Mouse (Mus musculus) CD4-positive helper T cell, adult 2 months (primary cell): ENCODE measurements around the gene Zfp184.

Experiments
- DNase-seq: peaks from one replicate; pipeline ENCODE4 v3.0.0-alpha.2; 2012; ENCODE audit warnings: low read depth, missing footprints, low spot score

Gene Zfp184

GRCm38 (mm10) chr13:21920681-21921233 is 24.1 kb upstream of the Zfp184 start:
- no peak for DNase-seq

DNA sequence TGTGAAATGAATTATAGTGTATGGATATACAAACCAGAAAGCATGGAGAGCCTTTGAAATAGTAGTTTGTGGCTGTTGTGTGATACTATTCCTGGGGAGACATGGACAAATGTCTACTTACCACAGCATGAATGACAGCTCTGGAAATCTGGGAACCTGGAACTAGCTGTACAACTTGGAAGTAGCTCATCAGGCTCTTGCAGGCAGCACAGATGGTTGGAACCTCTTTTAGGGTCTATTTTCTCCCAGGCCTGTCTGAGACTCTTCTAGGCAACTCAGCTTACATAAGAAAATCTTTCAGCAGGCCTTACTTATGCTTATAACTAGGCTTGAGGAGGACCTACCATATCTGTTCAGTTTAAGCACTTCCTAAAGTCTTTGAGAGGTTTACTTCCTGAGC is 21.5 kb upstream of the Zfp184 start:
- no peak for DNase-seq

DNA sequence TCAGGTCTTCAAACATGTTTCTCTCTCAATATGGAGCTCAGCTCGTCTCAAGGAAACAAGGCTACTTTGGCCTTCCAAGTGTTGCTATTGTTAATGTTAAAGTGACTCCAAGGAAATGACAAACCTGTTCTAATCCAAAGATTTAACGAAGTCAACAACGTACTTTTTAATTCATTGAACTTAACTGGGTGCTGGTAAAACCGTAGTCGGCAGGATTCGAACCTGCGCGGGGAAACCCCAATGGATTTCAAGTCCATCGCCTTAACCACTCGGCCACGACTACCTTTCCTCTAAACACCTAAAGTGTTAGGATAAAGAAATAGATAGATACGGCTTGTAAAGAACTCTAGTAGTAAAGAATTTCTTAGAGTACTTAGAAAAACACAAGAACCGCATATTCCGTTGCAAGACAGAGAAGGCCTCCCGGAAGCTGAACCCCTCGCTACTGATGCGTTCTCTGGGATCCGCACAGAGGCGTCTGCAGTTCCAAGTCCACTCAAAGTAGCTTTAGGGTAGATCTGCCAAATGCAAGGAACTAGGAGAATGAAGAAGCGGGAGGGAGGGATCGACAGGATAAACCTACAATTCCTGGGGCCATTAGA is 20.1 kb upstream of the Zfp184 start:
- no peak for DNase-seq

- no peak for DNase-seq
Measured at GRCm38 (mm10) chr13:21930981-21931380, 13.9 kb upstream of the Zfp184 start.

DNA sequence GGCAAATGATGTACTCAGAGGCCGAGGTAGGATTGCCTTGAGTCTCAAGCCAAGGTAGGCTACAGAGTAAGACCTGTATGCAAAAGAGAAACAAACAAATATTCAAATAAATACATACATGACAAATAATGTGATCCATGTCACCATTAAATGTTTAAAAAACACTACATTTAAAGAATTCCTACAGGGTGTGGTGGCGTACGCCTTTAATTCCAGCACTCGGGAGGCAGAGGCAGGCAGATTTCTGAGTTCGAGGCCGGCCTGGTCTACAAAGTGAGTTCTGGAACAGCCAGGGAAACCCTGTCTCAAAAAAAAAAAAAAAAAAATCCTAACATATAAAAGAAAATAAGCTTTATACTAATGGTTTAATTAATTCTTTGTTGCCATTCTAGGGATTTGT is 13.2 kb upstream of the Zfp184 start:
- no peak for DNase-seq

DNA sequence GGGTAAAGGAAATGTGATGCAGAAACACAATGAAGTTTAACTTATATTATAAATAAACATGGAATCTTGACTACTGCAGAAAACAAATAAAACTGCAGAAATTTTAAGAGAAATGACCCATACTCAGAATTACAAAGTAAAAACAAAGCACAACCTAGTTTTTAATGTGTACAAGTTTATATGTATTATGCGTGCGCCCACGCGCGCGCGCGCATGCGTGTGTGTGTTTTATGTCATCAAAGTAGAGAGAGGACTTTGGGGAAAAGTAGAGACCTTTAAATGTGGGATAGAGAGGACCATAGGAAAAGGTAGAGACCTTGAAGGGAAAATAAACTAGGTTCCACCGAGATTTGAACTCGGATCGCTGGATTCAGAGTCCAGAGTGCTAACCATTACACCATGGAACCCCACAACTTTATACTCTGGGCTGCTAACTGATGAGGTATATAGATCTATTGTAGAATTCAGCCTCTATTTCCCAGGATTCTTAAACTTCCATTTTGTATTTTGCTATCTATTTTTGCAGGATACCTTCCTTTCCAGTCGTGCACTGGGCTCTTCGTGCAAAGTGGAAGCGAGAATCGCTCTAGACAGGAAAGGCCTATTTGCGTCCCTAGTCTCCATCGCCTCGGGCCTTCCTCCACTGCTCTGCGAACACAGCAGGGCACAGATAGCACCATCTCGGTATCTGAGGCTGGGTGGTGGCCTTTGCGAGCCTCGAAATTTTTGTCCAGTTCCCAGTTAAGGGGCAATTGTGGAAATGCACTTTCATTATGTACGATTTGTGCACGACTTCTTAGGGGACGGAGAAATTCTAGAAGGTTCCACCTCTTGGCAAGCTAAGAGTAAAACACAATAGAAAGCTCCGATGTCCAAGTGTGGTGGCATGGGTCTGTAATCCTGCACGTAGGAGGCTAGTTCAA is 11.0 kb upstream of the Zfp184 start:
- no peak for DNase-seq

DNA sequence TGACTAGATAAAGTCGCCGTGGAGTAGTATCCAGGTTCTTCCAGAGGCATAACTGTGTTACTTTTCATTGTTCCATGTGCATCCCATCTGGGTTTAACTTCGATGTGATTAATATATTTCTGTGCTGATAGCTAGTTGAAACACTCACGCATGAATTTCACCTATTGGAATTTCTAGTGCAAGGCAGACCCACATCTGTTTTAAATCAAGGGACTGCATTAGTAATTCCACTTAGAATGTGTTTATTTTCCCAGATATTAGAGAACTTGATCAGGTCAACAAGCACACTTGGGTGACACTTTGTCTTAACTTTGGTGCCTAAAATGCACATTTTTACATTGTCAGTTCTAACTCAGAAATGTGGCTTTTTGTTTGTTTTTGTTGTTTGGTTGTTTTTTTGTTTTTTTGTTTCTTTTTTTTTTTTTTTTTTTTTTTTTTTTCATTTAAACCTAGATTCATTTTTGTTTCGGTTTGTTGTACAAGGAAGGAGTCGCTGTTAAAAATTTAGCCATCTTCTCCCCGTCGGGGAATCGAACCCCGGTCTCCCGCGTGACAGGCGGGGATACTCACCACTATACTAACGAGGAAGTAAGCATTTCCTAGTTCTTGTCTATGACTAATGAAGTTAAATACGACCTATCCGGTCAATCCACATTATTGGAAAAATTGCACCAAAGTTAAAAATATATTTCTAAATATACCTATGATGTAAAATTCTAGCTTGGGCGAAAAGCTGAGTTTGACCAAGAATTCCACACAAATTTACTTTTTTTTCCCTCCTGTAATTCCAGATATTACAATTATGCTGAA is 9.7 kb upstream of the Zfp184 start:
- DNase-seq: peak; percentile 79

DNA sequence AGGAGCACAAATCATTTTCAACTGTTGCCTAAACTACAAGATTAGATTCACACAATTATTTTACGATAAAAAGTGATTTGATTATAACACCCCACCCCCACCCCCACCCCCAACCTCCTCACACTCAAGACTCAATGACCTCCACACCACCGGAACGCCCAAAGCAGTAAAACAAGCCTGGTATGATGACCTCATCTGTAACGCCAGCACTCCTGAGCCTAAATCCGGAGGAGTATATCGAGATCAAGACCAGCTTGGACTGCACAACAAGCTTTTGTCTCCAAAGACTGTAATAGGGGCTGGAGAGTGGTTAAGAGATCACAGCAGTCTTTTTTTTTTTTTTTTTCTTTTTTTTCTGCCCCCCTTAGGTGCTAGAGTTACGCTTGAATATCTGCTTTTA is 9.1 kb upstream of the Zfp184 start:
- no peak for DNase-seq

DNA sequence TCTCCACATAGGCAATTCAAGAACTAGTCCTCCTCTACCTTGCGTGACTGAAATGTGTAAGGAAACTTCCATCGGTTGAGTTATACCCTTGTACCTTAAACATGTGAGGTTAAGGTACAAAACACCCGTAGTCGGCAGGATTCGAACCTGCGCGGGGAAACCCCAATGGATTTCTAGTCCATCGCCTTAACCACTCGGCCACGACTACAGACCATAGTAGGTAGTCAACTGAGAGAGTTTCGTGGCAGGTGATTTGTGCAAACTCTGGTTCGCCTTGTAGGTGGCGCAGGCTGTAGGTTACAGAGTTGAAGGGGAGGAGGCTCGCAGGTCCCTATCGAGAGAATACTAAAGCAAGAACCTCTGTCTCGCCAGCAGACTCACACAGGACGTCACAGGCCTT is 7.9 kb upstream of the Zfp184 start:
- peak; percentile 63 for DNase-seq

DNA sequence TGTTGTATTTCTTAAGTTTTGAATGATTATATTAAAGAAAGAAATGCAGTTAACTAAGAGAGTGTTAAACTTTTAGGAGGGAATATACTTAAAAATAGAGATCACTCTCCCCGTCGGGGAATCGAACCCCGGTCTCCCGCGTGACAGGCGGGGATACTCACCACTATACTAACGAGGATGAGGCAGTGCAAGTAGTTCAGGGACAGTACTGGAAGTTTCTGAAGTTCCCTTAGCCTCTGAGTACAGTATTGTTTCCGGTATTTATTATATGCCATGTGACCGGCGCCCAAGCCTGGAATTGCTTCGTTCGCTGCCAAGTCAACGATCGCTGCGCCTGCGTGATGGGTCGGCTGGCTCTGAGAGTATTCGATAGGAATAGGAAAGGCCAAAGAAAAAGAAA is 4.7 kb upstream of the Zfp184 start:
- DNase-seq: peak; percentile 90

- peak; percentile 80 for DNase-seq
Measured at GRCm38 (mm10) chr13:21940811-21941321, 4.0 kb upstream of the Zfp184 start.

GRCm38 (mm10) chr13:21943644-21944043 is 1.2 kb upstream of the Zfp184 start:
- no peak for DNase-seq

DNA sequence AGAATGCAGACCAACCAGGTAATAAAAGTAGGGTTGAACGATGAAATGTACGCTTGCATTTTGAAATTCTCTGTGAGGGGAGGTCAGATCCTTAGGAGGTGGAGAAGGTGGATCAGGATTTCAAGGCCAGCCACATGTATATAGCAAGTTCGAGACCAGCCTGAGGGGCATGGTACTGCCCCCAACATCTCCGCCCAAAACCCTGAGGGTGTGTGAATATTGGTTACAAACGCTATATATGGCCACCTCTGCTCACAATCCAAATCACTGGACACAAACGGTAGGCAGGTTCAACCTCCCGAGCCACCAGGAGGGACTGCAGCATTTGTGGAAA is 335 bp upstream of the Zfp184 start:
- no peak for DNase-seq

GRCm38 (mm10) chr13:21969269-21969668 is 24.4 kb downstream of the Zfp184 start:
- DNase-seq: no peak

DNA sequence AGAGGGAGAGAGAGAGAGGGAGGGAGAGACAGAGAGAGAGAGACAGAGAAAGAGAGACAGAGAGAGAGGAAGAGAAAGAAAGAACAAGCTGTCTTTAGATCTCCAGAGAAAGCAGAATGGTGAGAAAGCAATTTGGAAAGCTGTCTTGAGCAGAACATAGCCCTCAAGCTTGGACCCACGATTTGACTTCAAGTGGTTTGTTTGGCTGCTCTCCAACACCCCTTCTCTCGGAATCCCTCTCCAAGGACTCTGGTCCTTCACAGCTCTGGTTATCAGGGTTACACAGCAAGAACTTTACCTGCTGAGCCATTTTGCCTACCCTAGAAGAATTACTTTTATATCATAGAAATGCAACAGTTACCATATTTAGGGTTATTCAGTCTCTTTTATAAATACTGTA is 24.9 kb downstream of the Zfp184 start:
- DNase-seq: no peak

GRCm38 (mm10) chr13:21971641-21972040 is 26.7 kb downstream of the Zfp184 start:
- no peak for DNase-seq

- DNase-seq: peak; percentile 92
Measured at GRCm38 (mm10) chr13:21974221-21974725, 29.4 kb downstream of the Zfp184 start.

DNA sequence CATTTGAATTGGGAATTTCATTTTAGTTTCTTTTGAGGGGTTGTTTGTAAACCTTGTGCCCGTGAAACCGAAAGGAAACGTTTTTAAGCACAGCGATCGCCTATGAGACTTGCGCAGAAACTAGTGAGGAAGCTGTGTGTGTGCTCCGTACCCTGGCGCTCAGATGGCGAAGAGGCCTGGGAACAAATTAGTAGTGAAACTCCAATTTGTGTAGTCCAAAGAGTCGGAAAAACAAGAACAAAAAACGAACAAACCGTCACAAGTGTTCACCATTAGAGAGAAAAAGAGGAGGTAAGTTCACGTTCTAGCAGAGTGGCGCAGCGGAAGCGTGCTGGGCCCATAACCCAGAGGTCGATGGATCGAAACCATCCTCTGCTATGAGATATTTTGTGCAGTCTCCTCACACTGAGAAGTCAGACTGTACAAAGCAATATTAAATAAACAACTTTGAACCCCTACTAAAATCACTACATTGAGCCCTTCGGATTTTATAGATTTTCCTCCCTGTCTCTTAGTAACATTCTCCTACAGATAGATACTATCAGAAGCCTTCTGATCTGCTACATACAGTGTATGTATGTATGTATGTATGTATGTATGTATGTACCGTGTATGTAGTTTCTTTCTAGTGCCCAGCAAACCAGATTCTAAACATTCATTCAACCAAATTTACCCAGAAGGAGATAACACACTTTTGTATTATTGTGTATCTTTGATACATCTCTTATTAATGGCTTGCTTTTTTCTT is 30.0 kb downstream of the Zfp184 start:
- peak; percentile 90 for DNase-seq

- DNase-seq: peak; percentile 29
Measured at GRCm38 (mm10) chr13:21980981-21981802, 36.3 kb downstream of the Zfp184 start, which contains the start of gene Pom121l2. Gene Pom121l2, plus strand, starts transcription at chr13:21981194.

DNA sequence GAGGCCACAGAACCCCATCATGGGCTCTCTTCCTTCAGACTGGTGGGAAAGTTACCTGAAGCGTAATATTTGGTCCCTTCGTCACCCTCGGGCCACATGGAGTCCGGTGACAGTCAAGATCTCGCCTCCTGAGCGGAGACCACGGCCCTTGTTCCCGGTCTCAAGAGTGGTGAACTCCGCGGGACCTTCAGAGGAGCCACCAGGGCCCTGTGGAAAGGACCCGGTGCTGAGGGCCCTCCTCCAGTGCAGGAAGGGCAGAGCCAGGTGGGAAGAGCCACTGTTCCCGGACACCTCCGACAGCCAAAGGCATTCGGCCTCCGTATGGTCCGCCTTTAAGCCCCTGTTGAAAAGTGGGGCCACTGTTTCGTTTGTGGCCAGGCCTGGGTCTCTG is 36.9 kb downstream of the Zfp184 start:
- no peak for DNase-seq
